Mouse (Mus musculus) liver, embryonic 15.5 days (tissue): Measurements from ENCODE around the gene Senp3. TPM values are rescaled to one million over a fixed set of nuclear protein-coding genes. Genes with fewer than 3 reads are reported as not detected.

ENCODE experiments used
- ATAC-seq: fragments of 200-750 bp; cut with Nextera tagmentation; 2 replicates; pipeline ENCODE4 v1.8.0; 2017; ENCODE audit warnings: moderate number of reproducible peaks, mild to moderate bottlenecking, moderate library complexity; ENCODE audit not compliant: insufficient read depth
- H3K27ac ChIP-seq: fragments of 300-500 bp; sonication (generic); replicated peaks from 2 replicates; pipeline ENCODE4 v1.5.1; 2015; ENCODE audit warnings: mild to moderate bottlenecking, inconsistent platforms
- H3K27me3 ChIP-seq: fragments of 300-500 bp; sonication (generic); 2 replicates; pipeline ENCODE4 v1.6.1; 2015; ENCODE audit warnings: mild to moderate bottlenecking, inconsistent platforms
- H3K36me3 ChIP-seq: fragments of 300-500 bp; sonication (generic); replicated peaks from 2 replicates; pipeline ENCODE4 v1.6.1; 2015; ENCODE audit warnings: moderate library complexity, mild to moderate bottlenecking, inconsistent platforms
- H3K4me1 ChIP-seq: fragments of 300-500 bp; sonication (generic); replicated peaks from 2 replicates; pipeline ENCODE4 v1.6.1; 2015; ENCODE audit warnings: inconsistent platforms
- H3K4me2 ChIP-seq: fragments of 300-500 bp; sonication (generic); 2 replicates; pipeline ENCODE4 v1.6.1; 2015; ENCODE audit warnings: moderate library complexity, mild to moderate bottlenecking, inconsistent platforms
- H3K4me3 ChIP-seq: fragments of 300-500 bp; sonication (generic); replicated peaks from 2 replicates; pipeline ENCODE4 v1.5.1; 2015; ENCODE audit warnings: mild to moderate bottlenecking, inconsistent platforms
- H3K9ac ChIP-seq: fragments of 300-500 bp; sonication (generic); 2 replicates; pipeline ENCODE4 v1.6.1; 2015; ENCODE audit warnings: moderate library complexity, mild to moderate bottlenecking, inconsistent platforms
- H3K9me3 ChIP-seq: fragments of 300-500 bp; sonication (generic); replicated peaks from 2 replicates; pipeline ENCODE4 v1.6.1; 2016; ENCODE audit warnings: inconsistent platforms
- WGBS: fragments of 180-500 bp; shearing (Covaris S2); methylation state at CpG from one replicate; pipeline ENCODE4 v1.1.7; 2015; ENCODE audit warnings: mixed read lengths; ENCODE audit not compliant: insufficient replicate concordance; 5-methylcytosine and 5-hydroxymethylcytosine counted together
- polyA plus RNA-seq: library from polyadenylated mRNA; unstranded; fragments of >200 nt; fragmentation: Nextera tagmentation; extraction: Ambion mirVana; gene quantifications from 2 replicates; pipeline ENCODE4 v1.2.1, GENCODE M21; 2015

Gene Senp3
- polyA plus RNA-seq, 1 experiment from 2014 or later: 23.9 TPM

- Histone ChIP-seq H3K4me1 (peaks cover 49% of the 10 kb centered on the region), H3K27ac (peak within 1 kb of the TSS; percentile 94), H3K27me3 (no peaks in the 10 kb centered on the region), H3K36me3 (peaks cover 64% of the 10 kb centered on the region), H3K4me3 (peak within 1 kb of the TSS; percentile 70), H3K9me3 (no peaks in the 10 kb centered on the region), H3K9ac (peak within 1 kb of the TSS; percentile 61), H3K4me2 (peak within 1 kb of the TSS; percentile 81)
- peak; percentile 93 for ATAC-seq
- WGBS: under 1% methylated on average over 48 of the region's 48 CpGs
Measured at GRCm38 (mm10) chr11:69662213-69662966, 19.5 kb downstream of the Senp3 start, which contains the start of gene Mpdu1. Mpdu1 (minus strand) TSS chr11:69662642.

- H3K9me3 ChIP-seq: no peaks in the 10 kb centered on the region
- H3K27me3 ChIP-seq: no peaks in the 10 kb centered on the region
- peak overlapping the region; percentile 70 for H3K4me3 ChIP-seq
- H3K36me3 ChIP-seq: peaks cover 64% of the 10 kb centered on the region
- H3K4me1 ChIP-seq: peaks cover 57% of the 10 kb centered on the region
- H3K4me2 ChIP-seq: peak overlapping the region; percentile 81
- no peak for ATAC-seq
- 46% methylated on average over 3 of the region's 3 CpGs for WGBS
- H3K27ac ChIP-seq: peak overlapping the region; percentile 94
- H3K9ac ChIP-seq: peak overlapping the region; percentile 61
Measured at GRCm38 (mm10) chr11:69661221-69661881, 20.5 kb downstream of the Senp3 start.

- Histone ChIP-seq H3K9ac (no peak overlapping the region), H3K27me3 (no peaks in the 10 kb centered on the region), H3K4me1 (peaks cover 57% of the 10 kb centered on the region), H3K4me2 (no peak overlapping the region), H3K9me3 (no peaks in the 10 kb centered on the region), H3K27ac (no peak overlapping the region), H3K4me3 (no peak overlapping the region), H3K36me3 (peaks cover 71% of the 10 kb centered on the region)
- ATAC-seq: no peak
- WGBS: 80% methylated on average over 15 of the region's 15 CpGs
Measured at GRCm38 (mm10) chr11:69657462-69657881, 24.4 kb downstream of the Senp3 start.

GRCm38 (mm10) chr11:69656617-69657461, 25.0 kb downstream of the Senp3 start:
- Histone ChIP-seq H3K4me2 (no peak overlapping the region), H3K27me3 (no peaks in the 10 kb centered on the region), H3K27ac (0 out of 2 replicates have a peak overlapping the region, but pooled peaks have one; percentile 1), H3K4me3 (no peak overlapping the region), H3K9ac (no peak overlapping the region), H3K9me3 (no peaks in the 10 kb centered on the region), H3K36me3 (peaks cover 78% of the 10 kb centered on the region), H3K4me1 (peaks cover 55% of the 10 kb centered on the region)
- 0 out of 2 replicates have a peak, but pooled peaks have one; percentile 14 for ATAC-seq
- 54% methylated on average over 10 of the region's 10 CpGs for WGBS

GRCm38 (mm10) chr11:69656065-69656455, 25.8 kb downstream of the Senp3 start:
- no peak for ATAC-seq
- Histone ChIP-seq H3K4me1 (peaks cover 48% of the 10 kb centered on the region), H3K27me3 (no peaks in the 10 kb centered on the region), H3K36me3 (peaks cover 86% of the 10 kb centered on the region), H3K9ac (no peak overlapping the region), H3K27ac (no peak overlapping the region), H3K4me2 (no peak overlapping the region), H3K9me3 (no peaks in the 10 kb centered on the region), H3K4me3 (no peak overlapping the region)
- WGBS: 71% methylated on average over 5 of the region's 5 CpGs

- peaks cover 91% of the 10 kb centered on the region for H3K36me3 ChIP-seq
- peak within 1 kb of the TSS; percentile 0; the same call in 1 of the 2 replicates for H3K27ac ChIP-seq
- no peaks in the 10 kb centered on the region for H3K27me3 ChIP-seq
- WGBS: 38% methylated on average over 34 of the region's 34 CpGs
- H3K4me2 ChIP-seq: no peak within 1 kb of the TSS; the same call in 1 of the 2 replicates
- no peak within 1 kb of the TSS for H3K9ac ChIP-seq
- peaks cover 42% of the 10 kb centered on the region for H3K4me1 ChIP-seq
- no peaks in the 10 kb centered on the region for H3K9me3 ChIP-seq
- no peak for ATAC-seq
- no peak within 1 kb of the TSS for H3K4me3 ChIP-seq
Measured at GRCm38 (mm10) chr11:69655264-69656064, 26.4 kb downstream of the Senp3 start, which contains the start of gene Sox15. Sox15 (plus strand) TSS chr11:69655314.

DNA sequence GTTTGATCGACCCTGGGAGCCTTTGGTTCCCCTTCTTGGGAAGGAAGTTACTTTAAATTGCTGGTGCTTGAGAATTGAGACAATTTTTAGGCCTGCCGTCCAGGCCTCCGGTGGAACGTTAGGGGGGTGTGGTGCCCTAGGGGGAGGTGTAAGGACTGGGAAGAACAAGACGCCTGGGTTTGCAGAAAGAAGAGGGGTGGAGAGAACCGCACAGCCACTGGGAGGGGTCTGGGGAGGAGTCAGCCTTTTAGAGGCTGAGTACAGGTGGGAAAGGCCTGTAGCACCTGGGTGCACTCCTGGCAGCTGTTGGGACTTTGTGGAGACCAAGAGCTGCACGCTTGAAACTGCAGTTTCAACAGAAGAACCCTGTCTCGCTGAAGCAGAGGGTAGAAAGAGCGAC, 27.1 kb downstream of the Senp3 start:
- no peaks in the 10 kb centered on the region for H3K27me3 ChIP-seq
- no peaks in the 10 kb centered on the region for H3K9me3 ChIP-seq
- peaks cover 91% of the 10 kb centered on the region for H3K36me3 ChIP-seq
- H3K4me1 ChIP-seq: peaks cover 39% of the 10 kb centered on the region
- H3K4me2 ChIP-seq: no peak overlapping the region
- 44% methylated on average over 9 of the region's 9 CpGs for WGBS
- H3K9ac ChIP-seq: no peak overlapping the region
- 0 out of 2 replicates have a peak overlapping the region, but pooled peaks have one; percentile 0 for H3K27ac ChIP-seq
- ATAC-seq: no peak
- H3K4me3 ChIP-seq: no peak overlapping the region

GRCm38 (mm10) chr11:69653399-69653798, 28.5 kb downstream of the Senp3 start:
- H3K9me3 ChIP-seq: no peaks in the 10 kb centered on the region
- no peak overlapping the region for H3K4me2 ChIP-seq
- no peak for ATAC-seq
- peaks cover 92% of the 10 kb centered on the region for H3K36me3 ChIP-seq
- H3K4me1 ChIP-seq: peaks cover 39% of the 10 kb centered on the region
- no peak overlapping the region for H3K9ac ChIP-seq
- H3K27ac ChIP-seq: no peak overlapping the region
- H3K4me3 ChIP-seq: no peak overlapping the region
- no peaks in the 10 kb centered on the region for H3K27me3 ChIP-seq
- 69% methylated on average over 5 of the region's 5 CpGs for WGBS

DNA sequence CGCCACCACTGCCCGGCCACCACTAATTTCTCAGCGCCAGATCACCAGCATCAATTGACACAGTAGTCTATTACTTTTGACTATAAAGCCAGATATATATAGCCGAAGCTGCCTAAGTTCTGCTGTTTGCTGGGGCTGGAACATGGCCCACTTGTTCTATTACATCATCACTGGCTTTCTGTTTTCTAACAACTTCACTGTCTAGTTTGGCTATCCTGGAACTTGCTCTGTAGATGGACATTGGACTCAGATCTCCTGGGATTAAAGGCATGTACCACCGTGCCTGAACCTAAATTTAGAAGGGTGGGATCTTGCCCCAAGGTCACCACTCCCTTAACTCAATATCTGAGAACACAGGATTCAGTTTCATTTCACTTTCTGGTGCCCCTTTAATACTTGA, 36.0 kb downstream of the Senp3 start:
- no peak overlapping the region for H3K9ac ChIP-seq
- no peak overlapping the region for H3K4me3 ChIP-seq
- 73% methylated on average over 5 of the region's 5 CpGs for WGBS
- H3K27me3 ChIP-seq: no peaks in the 10 kb centered on the region
- no peaks in the 10 kb centered on the region for H3K4me1 ChIP-seq
- H3K27ac ChIP-seq: no peak overlapping the region
- H3K9me3 ChIP-seq: no peaks in the 10 kb centered on the region
- no peak overlapping the region for H3K4me2 ChIP-seq
- peak; percentile 52 for ATAC-seq
- peaks cover 97% of the 10 kb centered on the region for H3K36me3 ChIP-seq

GRCm38 (mm10) chr11:69635471-69635870, 46.4 kb downstream of the Senp3 start:
- Histone ChIP-seq H3K36me3 (peaks cover 35% of the 10 kb centered on the region), H3K9ac (no peak overlapping the region), H3K9me3 (no peaks in the 10 kb centered on the region), H3K4me1 (peaks cover 39% of the 10 kb centered on the region), H3K4me2 (peak overlapping the region; percentile 76; the same call in 1 of the 2 replicates), H3K4me3 (0 out of 2 replicates have a peak overlapping the region, but pooled peaks have one; percentile 1), H3K27ac (no peak overlapping the region), H3K27me3 (no peaks in the 10 kb centered on the region)
- ATAC-seq: no peak
- WGBS: 79% methylated on average over 3 of the region's 3 CpGs
